Mouse (Mus musculus) frontal cortex, adult 2 months (tissue): ENCODE results near the gene Shcbp1l. TPM values are rescaled to one million over a fixed set of nuclear protein-coding genes. Genes with fewer than 3 reads are reported as not detected.
"Not testable (repeated sequence)": the region's sequence is repeated elsewhere in the genome, so short reads cannot be mapped to it uniquely, and the experiment has no call there.

ENCODE experiments used
- DNase-seq, 2 experiments: peaks; one replicate each; pipeline ENCODE4 v3.0.0; 2022; ENCODE audit warnings: low spot score in 1 of 2; ENCODE audit errors: extremely low spot score in 1 of 2
- polyA plus RNA-seq: library from polyadenylated mRNA; depleted of rRNA; stranded (reverse); fragments of >200 nt; gene quantifications from 2 replicates; pipeline ENCODE4 v1.2.3, GENCODE M21; 2012; rRNA removed

The Shcbp1l gene
- 3.4 and 4.0 TPM in 2 replicates for polyA plus RNA-seq

DNA sequence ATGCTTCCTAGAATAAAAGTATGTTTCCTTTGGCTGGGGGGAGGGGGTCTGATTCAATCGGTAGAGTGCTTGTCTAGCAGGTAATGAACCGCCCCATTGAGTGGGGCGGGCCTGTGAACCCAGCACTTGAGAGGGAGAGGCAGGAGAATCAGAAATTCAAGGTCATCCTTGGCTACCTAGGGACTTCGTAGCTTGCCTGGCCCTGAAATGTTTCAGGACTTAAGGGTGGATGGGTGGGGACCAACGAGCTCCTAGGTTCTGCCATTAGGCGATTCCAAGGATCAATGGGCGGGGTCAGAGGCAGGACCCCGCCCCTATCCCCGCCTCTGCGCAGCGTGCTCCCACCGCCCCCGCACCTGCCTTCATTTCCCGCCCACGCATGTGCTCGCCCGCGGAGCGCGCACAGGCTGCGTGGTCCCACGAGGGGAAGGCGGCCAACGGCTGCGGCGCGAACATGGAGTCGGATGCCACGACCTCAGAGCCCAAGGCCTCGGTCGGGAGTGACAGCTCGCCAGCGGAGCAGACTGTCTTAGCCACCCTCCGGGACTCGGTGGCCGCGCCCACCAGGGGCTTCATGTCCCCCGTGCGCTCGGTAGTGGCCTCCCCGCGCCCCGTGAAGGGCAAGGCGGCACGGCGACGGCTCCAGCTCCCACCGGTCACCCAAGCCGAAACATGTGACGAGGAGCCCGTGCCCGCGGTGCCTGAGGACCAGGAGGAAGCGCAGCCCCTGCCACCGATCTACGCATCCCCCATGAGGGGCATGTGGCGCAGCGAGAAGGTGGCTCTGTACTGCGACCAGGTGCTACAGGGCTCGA lies at the start of gene Shcbp1l:
TSS of gene Shcbp1l (plus strand) at position 393 of the 815 bp plus-strand sequence.
- peak; percentile 37 to 79 for DNase-seq

DNA sequence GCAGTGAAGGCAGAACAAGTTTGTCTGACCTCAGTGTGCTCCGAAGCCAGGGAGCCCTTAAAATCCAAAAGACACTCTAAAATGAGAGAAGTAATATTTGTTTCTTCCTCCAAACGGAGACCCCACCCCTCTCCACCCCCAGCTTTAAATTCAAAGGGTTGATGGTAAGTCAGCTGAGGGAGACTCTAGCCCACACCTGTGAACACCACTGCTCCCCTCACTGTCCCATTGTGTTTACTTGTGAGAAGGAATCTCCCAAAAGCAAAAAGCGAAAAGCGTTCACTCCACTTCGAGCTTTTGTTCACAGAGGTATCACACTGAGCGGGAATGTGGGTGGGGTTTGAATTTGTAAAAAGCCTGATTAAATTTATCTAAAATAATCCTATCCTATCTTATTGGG lies 48.5 kb upstream of the Shcbp1l start:
- DNase-seq: no peak

GRCm38 (mm10) chr1:153378587-153378986 lies 46.4 kb upstream of the Shcbp1l start:
- no peak for DNase-seq

DNA sequence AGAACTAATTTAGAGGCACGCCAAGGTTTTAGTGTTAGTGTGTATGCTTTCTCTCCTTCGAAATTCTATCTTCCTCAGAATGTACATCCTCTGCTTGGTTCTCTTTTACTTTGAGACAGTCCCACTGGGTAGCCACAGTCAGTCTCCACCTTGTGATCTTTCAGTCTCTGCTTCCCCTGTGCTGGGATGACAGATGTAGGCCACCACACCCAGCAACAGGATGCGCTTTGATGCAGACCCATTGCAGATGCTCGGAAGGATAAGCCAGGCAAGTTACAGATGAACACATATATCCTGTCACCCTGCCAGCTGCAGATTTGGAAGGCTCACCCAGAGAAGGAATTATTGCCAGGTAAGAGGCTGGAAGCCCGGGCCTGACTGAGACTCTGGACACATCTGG lies 45.1 kb upstream of the Shcbp1l start:
- no peak for DNase-seq

- no peak for DNase-seq
Observed at GRCm38 (mm10) chr1:153380746-153381282, 44.1 kb upstream of the Shcbp1l start.

- DNase-seq: no peak
Observed at GRCm38 (mm10) chr1:153385081-153385480, 39.9 kb upstream of the Shcbp1l start.

GRCm38 (mm10) chr1:153385661-153386060 lies 39.3 kb upstream of the Shcbp1l start:
- DNase-seq: not testable (repeated sequence)

- DNase-seq: peak; percentile 31 to 90
Observed at GRCm38 (mm10) chr1:153386271-153387069, 38.5 kb upstream of the Shcbp1l start.

DNA sequence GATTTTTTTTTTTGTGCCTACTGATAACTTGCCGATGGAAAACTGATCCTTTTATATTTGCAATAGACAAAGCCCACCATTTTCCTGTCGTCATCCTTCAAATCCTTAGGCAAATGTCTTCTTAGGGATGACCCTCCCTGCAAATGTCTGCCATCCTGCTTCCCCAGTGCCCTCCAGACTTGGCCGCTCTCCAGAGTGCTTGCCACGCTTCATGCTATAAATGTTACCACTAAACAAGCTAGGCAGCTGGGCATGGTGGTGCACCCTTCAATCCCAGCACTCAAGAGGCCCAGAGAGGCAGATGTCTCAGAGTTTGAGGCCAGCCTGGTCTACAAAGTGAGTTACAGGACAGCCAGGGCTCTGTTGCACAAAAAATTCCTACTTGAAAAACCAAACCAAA lies 29.3 kb upstream of the Shcbp1l start:
- not testable (repeated sequence) for DNase-seq

DNA sequence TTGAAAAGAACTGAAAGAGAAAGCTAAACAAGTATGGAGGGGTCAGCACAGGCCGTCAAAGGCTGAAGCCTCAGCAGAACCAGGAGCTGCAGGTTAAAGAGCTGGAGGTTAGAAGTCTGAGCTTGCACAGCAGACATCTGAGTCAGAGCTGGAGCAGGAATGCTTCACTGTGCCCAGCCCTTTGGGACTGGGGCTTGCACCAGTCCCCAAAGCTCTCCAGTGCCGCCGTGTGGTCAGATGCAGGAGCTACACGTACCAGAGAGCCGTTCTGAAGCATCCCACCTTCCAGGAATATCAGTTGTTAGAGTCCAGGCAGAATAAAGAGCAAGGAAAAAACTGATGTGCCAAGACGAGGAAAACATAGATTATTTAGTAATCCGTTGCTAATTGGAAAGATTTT lies 23.2 kb upstream of the Shcbp1l start:
- DNase-seq: peak in 1 of 2 experiments; percentile 82

DNA sequence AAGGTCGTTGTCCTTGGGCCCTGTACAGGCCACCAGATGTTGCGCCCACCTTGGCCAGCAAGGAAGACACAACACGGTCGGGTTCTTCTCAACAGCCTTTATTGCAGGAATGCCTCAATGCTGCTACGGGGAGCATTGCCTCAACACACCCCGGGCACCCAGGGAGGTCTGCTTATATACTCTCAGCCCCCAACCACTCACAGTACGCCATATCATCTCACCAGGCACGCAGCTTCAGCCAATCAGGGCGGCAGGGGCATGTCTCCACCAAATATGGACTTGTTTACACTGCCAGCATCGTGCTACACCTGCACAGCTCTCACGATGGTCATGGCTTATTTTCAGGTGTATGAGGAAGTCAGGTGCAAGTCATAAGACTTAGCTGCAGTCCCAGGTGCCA lies 17.3 kb upstream of the Shcbp1l start:
- not testable (repeated sequence) for DNase-seq

- DNase-seq: not testable (repeated sequence)
Observed at GRCm38 (mm10) chr1:153408296-153408695, 16.7 kb upstream of the Shcbp1l start.

GRCm38 (mm10) chr1:153410915-153411314 lies 14.0 kb upstream of the Shcbp1l start:
- not testable (repeated sequence) for DNase-seq

- DNase-seq: no peak
Observed at GRCm38 (mm10) chr1:153411723-153412122, 13.2 kb upstream of the Shcbp1l start.

- DNase-seq: not testable (repeated sequence)
Observed at GRCm38 (mm10) chr1:153412663-153413396, 12.1 kb upstream of the Shcbp1l start.

GRCm38 (mm10) chr1:153413397-153414020 lies 11.5 kb upstream of the Shcbp1l start:
- not testable (repeated sequence) for DNase-seq

DNA sequence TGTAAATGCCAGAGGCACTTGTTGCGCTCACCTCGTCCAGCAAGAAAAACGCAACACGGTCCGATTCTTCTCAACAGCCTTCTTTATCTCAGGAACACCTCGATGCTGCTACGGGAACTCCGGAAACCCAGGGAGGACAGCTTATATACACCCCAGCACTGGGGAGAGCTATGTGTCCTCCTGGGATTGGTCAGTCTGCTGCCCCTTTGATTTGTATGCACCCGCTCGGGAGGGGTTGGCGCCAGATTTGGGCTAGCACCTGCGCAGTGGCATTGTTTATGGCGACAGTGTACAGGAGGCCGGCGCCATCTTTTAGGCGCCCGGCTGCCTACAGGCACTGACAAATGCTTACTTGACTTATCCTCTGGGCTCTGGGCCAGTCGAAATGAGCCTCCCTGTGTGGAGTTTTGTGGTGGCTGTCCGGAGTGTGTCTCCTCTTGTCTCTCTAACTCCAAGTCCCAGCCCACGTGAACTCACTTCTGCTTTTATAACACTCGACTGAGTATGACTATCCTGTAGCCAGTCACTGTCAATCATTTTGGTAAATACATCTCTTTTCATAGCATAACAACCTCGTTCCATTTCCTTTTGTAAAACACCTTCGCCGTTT lies 10.7 kb upstream of the Shcbp1l start:
- peak; percentile 63 to 64 for DNase-seq

DNA sequence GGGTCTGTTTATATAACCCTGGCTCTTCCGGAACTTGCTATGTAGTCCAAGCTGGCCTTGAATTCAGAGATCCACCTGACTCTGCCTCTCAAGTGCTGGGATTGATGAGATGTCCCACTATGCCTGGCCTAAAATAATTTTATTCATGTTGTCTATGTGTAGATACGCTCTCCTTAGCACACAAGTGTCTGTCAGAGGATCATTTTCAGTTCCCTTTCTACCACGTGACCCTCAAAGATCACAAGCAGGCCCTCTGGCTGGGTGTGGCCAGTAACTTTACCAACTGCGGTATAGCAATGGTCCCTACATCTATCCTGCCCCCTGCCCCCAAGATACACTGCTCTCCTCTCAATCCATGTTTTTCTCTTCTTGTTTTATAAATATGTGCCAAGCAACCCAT lies 10.0 kb upstream of the Shcbp1l start:
- no peak for DNase-seq

DNA sequence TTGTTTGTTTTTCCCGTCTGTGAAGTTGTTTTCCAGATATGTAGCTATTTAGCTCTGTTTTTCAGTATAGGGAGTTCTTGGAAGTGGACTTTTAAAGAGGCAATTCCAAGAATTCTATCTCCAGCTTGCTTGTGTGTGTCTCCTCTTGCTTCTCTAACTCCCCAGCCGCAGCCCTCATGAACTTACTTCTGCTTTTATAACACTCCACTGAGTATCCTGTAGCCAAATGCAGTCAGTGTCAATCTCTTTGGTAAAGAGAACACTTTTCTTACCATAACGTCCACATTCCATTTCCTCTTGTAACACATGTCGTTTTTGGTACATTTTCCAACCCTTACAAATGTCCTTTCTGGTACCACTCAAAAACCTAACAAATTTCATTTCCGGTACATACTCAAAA lies 9.2 kb upstream of the Shcbp1l start:
- not testable (repeated sequence) for DNase-seq
